Mouse (Mus musculus) layer of hippocampus, adult 8-10 months (tissue): Measurements from ENCODE around the gene Fanca. TPM values are rescaled to one million over a fixed set of nuclear protein-coding genes. Genes with fewer than 3 reads are reported as not detected.

ENCODE experiments used
- DNase-seq, 2 experiments: peaks; one replicate each; pipeline ENCODE4 v3.0.0; 2022; ENCODE audit warnings: low spot score in 2 of 2
- total RNA-seq, 4 experiments: library from RNA; stranded (reverse); gene quantifications; 2 replicates each; pipeline ENCODE4 v1.2.4; 2022

The Fanca gene
- 1 to 10 TPM in 3 of 4 experiments, under 1 TPM in 1; 0.96 to 3.2 (median 3.0) TPM for total RNA-seq

DNA sequence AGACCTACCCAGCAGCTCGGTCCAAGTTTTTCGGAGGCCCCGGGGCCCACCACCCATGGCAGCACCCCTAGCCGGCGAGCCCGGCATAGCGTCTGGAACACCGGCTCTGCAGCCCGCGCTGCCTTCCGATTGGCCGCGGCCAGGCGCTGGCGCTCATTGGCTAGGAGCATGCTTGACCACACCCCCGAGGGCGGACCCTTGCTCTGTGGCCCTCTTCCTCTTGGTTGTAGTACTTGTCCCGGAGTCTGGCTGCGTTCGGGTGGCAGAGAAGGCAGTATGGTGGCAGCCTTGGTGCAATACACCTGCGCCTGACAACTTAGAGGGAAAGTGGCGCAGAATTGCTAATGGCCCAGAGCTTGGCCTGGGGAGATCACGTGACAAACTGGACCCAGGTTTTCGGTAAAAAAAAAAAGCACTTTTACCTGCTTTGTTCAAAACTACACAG lies at the start of gene Fanca:
Gene Fanca, minus strand, starts transcription at position 110 of the 445 bp plus-strand sequence.
- peak; percentile 79 to 83 for DNase-seq

DNA sequence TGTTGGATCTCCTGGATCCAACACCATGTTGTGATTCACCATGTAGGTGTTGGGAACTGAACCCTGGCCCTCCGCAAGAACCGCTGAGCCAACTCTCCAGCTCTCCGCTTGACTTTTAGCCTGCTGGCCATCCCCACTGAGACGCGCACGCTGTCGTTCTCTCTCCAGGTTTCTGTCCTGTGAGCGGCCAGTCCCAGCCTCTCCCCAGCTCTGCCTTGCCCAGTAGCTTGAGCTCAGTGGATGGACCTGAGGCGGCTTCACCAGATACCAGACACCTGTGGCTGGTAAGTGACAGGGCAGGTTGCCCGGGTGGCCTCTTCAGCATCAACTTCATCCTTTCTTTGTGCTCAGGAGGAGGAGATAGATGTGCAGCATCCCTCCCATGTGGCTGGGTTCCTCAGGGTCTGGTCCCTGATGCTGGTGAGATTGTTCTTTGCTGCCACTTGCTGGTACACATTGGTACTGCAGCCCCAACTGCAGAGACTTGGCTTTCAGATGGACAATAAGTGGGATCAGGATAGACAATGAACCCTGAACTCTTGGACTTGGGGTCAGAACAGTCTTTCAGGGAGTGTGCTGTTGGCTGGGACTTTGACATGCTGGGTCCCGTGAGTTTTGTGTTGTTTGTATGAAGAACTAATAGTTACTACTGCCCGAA lies 42.8 kb upstream of the Fanca start:
- peak; percentile 48 to 88 for DNase-seq

DNA sequence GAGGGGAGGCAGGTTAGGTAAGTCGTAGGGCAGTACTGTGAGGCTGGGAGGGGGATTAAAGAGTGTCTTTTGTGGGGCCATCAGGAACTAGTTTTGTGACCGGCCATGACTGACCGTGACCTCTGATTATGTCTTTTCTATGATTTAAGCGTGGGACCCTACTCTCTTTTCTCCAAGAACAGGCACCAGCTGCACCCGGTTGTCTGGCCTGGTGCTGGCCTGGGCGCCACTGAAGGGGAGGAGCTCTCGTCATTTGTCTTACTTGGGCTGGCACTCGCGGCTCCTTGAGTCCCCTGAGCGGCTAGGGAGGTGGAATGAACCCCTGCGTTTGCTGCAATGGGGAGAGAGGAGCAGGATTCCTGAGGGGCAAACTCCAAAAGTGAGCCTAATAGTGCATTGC lies 34.8 kb upstream of the Fanca start:
- no peak for DNase-seq

DNA sequence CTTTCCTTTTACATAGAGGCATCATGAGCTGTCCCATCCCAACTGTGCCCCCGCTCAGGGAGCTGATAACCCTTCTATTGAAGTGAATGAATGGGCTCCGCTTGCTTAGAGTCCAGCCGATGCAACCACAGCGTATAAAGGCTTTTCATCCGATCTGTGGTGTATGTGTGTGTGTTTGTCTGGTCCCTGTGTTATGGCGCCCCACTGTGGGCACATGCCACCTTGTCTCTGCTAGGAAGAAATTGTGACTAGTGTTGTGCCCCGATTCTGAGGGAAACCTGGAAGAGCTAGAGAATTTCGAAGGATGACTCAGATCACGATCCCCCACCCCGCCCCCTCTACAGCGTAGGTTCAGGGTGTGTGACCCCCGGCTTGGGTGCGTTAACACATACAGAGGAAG lies 34.4 kb upstream of the Fanca start:
- DNase-seq, result peak in 1 of 2 experiments; percentile 36

DNA sequence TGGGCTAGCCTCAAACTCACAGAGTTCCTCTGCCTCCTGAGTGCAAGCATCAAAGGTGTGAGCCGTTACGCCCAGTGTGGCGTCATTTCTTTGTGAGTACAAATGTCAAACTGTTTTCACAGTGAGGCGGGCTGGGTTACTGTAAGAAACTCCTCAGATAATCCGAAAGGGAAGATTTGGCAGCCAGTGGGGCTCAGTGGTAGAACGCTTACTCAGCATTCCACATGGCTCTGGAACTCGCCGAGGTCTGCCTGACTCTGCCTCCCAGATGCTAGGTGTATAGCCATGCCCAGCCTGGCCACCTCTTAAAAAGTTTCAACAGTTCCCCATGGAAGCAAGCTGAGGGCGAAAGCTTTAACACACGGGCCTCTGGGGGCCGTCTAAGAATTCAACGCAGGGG lies 33.7 kb upstream of the Fanca start:
- no peak for DNase-seq

DNA sequence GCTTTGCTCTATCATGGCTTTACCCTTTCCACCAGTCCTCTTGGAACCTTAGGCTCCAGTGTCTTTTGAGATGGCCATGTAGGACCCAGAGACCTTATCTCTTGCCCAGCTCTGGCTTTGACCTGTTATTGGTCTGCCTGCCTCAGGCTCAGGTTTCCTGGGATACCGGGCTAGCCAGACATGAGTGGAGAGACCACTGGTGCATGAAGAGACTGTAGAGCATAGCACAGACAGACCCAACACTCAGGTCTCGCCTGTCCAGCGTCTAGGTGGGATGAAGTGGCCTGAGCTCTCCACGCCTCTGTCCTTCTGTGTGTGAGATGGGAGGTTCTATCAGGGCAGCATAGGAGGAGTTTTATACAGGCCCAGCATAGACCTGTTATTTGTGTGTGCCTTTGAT lies 30.7 kb upstream of the Fanca start:
- DNase-seq, result no peak

DNA sequence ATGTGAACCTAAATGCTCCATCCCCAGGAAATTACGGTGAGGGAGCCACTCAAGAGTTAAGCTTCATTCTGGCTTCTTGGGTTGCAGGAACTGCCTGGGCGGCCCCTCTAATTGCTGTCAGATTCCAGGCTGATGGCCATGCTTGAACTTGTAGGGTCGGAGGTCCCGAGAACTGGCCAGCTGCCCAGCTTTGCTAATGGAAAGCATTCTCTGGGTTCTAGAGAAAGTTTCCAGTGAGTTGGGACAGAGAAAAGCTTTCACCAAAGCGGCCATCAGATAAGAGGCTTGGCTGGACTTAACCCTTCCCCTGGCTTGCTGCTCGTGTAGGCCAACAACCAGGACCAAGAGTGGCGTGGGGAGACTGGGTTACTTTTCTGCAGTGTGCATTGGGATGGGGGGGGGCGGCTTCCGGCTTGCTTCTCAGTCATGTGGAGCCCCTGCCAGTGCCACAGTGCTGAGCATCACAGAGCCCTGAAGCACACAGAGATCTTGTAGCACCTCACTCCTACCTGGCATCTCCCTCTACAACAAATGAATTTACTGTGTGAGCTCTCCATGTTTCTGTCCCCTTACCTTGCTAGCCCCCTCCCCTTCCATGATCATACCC lies 30.0 kb upstream of the Fanca start:
- no peak for DNase-seq

DNA sequence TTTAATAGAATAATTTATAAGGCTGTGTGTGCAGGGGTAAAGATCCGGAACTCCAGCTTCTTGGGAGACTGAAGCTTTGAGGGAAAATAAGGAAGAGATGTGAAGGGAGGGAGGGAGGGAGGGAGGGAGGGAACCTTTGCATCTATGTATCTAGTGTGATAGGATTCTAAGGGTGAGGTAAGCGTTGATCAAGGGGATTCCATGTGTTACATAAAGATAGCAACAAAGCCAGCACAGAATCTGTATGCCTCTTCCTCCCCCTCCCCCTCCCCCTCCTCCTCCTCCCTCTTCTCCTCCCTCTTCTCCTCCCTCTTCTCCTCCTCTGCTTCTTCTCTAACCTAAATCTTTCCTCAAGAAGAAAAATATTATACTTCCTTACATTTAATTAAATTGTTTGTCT lies 28.9 kb upstream of the Fanca start:
- DNase-seq, result no peak

DNA sequence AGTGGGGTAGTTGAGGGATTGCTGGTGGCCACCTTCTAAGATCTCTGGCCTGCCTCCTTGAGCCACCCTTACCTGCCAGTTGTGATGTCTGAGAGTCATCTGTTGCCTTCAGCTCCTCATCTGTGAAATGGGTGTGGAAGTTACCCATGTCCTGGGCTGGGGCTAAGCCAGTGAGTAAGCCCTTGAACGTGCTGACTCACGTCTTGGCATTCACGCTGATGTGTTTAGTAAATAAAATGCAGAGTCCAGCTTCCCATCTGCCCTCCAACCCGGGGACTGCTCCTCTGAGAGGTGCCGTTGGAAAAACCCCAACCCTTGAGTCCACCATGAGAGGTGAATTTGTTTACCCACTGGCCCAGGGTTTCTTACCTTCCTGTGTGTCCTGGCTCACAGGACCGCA lies 27.5 kb upstream of the Fanca start:
- no peak for DNase-seq

DNA sequence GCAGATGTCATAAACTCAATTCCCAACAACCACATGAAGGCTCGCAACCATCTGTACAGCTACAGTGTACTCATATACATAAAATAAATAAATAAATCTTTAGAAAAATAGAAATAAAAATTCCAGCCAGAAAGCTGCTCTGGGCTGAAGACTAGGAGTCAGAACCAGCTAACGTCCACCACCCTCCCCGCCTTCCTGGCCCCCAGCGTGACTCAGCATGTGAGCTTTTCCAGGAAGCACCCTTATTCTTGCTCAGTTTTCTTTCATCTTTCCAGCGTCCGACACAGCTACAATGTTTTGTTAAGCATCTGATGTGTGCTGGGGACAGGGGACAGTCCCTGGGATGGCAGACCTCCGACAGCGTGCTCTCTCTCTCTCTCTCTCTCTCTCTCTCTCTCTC lies 26.8 kb upstream of the Fanca start:
- no peak for DNase-seq

DNA sequence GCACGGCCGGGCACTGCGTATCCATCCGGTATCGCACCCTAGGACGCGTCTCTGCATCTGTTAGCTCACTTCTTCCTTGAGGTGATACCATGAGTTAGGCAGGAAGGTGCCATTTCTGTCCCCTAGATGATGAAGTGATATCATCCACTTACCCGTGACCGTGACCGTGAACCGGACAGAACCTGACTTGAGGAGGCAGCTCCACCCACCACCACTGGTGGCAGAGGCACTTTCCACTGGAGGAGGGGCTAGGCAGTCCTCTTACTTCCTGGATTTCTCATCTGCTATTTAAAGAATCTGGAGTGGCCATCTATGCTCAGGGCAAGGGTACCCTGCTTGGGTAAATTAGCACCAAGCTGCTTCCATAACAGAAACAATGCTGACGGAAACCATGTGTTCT lies 25.0 kb upstream of the Fanca start:
- DNase-seq, result no peak

DNA sequence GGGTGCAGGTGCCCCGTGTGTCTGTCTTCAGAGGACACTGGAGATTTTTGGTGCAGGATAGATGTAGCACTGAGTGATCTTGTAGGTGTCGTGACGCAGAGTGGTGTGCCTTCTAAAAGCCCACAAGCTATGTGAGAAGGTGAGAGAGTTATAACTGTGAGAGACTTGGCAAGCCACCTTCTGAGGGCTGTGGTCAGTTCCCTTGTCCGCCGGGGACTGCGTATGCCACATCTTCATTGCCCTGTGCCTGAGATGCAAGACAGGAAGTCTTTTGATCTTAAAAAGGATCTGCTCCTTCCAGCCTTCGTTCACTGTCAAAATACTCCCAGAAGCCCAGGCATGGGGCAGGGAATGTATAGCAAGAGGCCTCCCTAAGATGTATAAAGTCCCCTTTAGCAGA lies 24.5 kb upstream of the Fanca start:
- DNase-seq, result no peak

DNA sequence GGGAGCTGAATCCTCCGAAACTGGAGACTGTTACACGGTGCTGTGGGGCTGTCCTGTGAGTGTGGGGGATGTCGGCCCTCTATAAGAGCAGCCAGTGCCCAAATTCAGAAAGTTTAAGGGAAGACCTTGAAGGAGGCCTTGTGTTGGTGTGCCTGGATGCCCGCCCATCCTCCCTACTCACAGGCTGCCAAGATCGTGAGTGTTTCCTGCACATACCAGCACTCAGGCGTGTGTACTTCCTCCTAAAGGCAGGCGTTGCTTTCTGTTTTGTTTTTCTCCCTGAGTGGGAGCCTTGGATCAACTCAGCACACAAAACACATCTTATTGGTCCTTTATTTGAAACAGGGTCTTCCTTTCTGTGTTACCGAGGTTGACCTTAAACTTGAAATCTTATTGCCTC lies 23.9 kb upstream of the Fanca start:
- no peak for DNase-seq

DNA sequence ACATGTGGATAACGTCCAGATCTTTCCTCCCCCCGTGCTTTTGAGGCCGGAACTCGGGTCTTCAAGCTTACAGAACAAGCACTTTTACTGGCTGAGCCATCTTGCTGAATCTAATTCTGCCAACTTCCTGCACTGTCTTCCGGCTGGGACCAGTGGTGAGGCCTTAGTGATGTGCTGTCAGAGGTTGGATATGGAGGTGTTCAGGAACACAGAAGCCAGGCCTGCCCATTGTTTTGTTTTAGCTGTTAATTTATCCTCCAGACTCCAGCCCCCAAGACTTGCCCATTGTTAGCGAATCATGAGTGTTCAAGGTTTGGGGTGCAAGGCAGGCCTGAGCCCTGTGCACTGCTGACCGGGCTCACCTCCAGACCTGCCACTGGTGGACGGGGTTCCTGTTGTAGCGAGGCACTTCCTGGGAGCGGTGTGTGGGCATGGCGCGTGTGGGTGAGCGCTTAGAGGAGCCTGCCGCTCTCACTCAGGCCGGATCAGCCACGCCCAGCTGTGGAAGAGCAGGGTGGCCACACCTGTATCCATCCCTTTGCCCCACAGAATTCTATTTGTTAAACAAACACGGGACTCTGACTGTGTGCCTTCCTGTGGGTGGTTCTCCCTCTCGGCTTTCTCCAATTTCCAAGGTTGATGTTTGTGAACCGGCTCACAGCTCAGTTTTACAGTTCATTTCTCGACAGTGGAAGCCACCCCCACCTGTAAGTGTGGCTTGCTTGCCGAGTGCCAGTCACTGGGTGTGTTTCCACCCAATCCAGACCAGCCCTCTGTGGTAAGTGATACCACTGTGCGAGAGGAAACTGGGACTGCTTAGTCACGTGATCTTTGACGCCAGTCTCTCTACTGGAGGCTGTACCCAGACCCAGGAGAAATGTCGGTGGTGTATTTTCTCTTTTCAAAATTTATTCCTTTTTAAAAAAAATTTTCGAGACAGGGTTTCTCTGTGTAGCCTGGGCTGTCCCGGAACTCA lies 23.0 kb upstream of the Fanca start:
- DNase-seq, result no peak

DNA sequence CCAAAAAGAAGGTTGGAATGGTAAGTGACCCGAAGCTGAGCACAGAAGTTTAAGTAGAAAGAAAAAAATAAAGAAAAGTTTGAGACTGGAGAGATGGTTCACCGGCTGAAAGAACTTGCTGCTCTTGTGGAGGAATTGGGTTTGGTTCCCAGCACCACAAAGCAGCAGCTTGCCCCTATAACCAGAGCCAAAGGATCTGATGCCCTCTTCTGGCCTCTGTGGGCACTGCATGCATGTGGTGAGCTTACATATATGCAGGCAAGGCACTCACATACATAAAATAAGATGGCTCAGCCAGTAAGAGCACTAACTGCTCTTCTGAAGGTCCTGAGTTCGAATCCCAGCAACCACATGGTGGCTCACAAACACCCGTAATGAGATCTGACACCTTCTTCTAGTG lies 21.7 kb upstream of the Fanca start:
- DNase-seq, result no peak

DNA sequence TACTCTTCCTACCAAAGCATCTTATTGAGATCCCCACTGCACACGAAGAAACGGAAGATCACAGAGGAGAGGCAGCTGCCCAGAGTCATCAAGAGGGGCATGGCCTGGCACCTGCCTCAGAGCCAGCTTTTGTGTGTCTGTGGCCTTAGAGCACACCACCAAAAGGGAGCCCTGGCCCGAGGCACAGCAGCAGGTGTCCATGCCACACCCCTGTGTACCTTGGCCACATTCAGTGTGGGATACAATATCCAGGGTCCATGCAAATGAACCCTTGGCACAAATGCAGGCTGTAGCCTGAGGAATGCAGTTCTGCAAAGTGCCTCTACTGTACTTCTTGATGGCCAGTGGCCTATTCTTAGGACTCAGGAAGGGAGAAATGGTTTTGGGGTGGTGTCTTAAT lies 19.1 kb upstream of the Fanca start:
- no peak for DNase-seq

DNA sequence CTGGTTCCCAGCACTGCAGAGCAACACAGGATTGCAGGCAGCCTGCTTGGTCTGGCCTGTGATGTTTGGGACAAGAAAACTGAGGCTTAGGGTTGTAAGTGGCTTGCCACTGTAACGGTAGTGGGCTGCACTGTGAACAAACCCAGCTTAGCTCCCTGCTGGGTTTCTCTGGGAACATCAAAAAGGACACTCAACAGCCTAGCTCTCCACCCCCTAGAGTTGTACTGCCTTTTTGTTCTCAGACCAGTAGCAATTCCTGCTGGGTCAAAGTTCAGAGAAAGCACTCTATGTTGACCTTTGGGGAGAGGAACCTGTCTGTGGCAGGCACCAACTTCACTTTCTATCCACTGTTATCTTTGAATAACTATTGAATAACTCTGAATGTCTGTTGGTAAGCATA lies 16.1 kb upstream of the Fanca start:
- DNase-seq, result no peak

DNA sequence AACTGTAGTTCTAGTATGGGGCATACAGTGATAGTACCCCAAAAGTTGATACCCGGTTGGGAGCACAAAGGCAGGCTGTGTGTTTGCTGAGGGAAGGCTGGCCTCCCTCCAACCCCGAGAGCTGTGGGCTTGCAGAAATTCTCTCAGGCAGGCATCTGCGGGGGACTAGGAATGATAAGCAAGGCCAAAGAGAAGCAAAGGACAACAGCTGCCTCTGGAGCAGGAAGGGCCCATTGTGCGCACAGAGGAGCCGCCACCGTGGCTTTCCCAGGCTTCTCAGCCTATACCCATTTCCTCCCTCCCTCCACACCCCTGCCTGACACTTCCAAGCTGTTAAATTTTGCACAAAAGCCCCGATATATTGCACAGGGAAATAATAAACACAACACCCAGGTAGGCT lies 15.5 kb upstream of the Fanca start:
- no peak for DNase-seq

DNA sequence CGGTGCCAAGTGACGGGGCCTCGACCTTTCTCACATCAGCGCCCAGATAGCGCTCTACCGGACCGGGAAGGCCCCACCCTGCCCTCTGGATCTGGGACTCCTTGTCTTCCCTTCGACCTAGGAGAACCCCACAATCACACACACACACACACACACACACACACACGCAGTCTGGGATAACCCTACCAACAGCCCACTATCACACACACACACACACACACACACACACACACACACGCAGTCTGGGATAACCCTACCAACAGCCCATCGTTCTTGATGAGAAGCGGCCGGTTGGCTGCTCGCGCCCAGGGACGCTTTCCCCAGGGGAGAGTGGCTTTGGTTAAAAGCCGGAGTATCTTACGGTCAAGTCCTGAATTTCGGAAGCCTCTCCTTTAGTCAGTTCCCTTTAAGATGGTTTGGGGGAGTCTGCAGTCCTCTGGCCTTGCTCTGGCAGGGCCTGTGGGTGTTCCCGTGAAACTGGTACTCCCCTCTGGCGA lies 14.8 kb upstream of the Fanca start:
- no peak for DNase-seq

DNA sequence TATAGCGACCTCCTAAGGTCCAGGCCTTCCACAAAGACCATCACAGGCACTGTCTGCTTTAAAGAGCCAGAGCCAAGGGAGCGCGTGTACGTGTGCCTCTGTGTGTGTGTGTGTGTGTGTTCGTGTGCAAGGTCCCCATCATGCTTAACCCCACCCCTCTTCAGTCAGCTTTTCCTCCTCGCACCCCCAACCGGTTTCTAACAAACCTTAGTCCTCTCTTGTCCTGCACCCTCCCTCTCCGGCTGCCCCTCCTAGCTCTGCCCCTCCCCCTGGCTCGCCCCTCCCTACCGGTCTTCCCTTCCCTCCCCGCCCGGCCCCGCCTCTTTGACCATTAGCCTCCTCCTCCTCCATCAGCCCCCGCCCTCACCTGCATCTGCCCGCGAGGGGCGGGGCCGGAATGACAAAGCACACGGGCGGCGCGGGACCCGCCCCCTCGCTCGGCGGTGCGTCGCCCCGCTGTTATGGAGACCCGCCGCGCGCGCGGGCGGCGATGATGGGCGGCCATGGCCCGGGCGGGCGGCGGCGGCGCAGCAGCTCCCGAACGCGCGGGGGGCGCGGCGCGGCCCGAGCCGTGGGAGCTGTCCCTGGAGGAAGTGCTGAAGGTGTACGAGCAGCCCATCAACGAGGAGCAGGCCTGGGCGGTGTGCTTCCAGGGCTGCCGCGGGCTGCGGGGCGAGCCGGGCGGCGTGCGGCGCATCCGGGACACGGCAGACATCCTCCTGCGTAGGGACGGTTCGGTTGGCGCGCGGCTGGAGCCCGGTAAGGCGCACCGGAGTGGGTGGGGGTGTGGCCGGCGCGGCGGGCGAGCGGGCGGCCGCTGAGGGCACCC lies 14.1 kb upstream of the Fanca start, which contains the start of gene Spire2:
Gene Spire2, plus strand, starts transcription at position 452 of the 829 bp plus-strand sequence.
- peak; percentile 45 to 47 for DNase-seq

DNA sequence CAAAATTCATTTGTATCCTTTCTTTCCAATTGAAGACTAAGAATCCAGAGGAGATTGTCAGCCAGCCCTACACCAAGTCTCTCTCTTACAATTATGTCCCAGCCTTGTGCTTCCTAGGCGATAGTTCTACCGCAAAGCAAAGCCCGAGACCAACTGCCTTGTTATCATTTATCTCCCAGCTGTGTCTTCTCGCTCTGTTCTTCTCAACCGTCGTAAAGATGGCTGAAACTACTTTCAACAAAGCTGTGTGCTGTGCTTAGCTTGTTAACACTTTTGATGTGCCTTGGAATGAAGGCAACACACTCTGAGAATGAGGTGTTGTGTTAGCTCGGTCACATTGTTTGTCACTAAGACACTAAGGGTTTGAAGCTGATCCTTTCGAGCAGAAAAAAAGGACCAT lies 13.4 kb upstream of the Fanca start:
- DNase-seq, result no peak
